In genomic region chr11:51621776-51622175, GRCm38 (mm10) we compare ENCODE assay signal across 1 mouse cellular context.
TF ChIP-seq lines count a peak whose summit lies in the region.

No protein-coding gene starts in this region.

TF ChIP-seq in myocyte, 11 proteins besides CTCF, POLR2A, EP300 and RAD21:
- TF ChIP-seq MAX (IDR thresholded peaks at IDR 0.05; ENCODE audit: low read depth) (no peak), TCF3 (IDR thresholded peaks at IDR 0.05; ENCODE audit: insufficient read length, low read depth) (no peak), TCF12 (IDR thresholded peaks at IDR 0.05; ENCODE audit: insufficient read depth, poor library complexity, severe bottlenecking) (no peak), SRF (IDR thresholded peaks at IDR 0.05; ENCODE audit: control insufficient read depth, insufficient read length, low read depth) (no peak), MYOG (IDR thresholded peaks at IDR 0.05; ENCODE audit: control insufficient read depth in 1 of 3, insufficient read depth in 1 of 3, insufficient read length in 2 of 3, low read depth in 2 of 3) (no peak), REST (IDR thresholded peaks at IDR 0.05; ENCODE audit: insufficient read depth, insufficient read length) (no peak), CEBPB (IDR thresholded peaks at IDR 0.05; ENCODE audit: insufficient read depth, poor library complexity, severe bottlenecking) (no peak), E2F4 (IDR thresholded peaks at IDR 0.05; ENCODE audit: insufficient read depth) (no peak), POLR2AphosphoS2 (IDR thresholded peaks at IDR 0.05; ENCODE audit: insufficient read length, low read depth) (no peak), MYOD1 (IDR thresholded peaks at IDR 0.05; ENCODE audit: control insufficient read depth in 1 of 3, insufficient read length in 2 of 3, low read depth in 2 of 3) (no peak), USF1 (IDR thresholded peaks at IDR 0.05; ENCODE audit: low read depth) (no peak)
